Mouse (Mus musculus): Measurements from ENCODE around the gene Olfr378.

Gene Olfr378

GRCm38 (mm10) chr11:73428377-73428776 is at the start of gene Olfr378:
Gene Olfr378, minus strand, starts transcription at chr11:73428477.
- DNase-seq (ENCODE audit: low spot score in 2 of 2): no peak

- no peak for DNase-seq (ENCODE audit: low spot score in 2 of 2)
Observed at GRCm38 (mm10) chr11:73457408-73457807, 29.1 kb upstream of the Olfr378 start, which contains the start of gene Olfr380. Gene Olfr380, minus strand, starts transcription at chr11:73457508.

GRCm38 (mm10) chr11:73399514-73399913 is 28.8 kb downstream of the Olfr378 start, which contains the start of gene Olfr1:
Gene Olfr1, minus strand, starts transcription at chr11:73399614.
- DNase-seq (ENCODE audit: low spot score in 2 of 2): no peak

- DNase-seq (ENCODE audit: low spot score in 2 of 2): no peak
Observed at GRCm38 (mm10) chr11:73395374-73395773, 32.9 kb downstream of the Olfr378 start.
